Mouse (Mus musculus) liver, postnatal 0 days (tissue): Measurements from ENCODE around the gene Aatk. TPM values are rescaled to one million over a fixed set of nuclear protein-coding genes. Genes with fewer than 3 reads are reported as not detected.
A peak's percentile ranks its signal among the peaks of the same experiment; 100 is the strongest.

Source experiments
- ATAC-seq: fragments of 200-750 bp; cut with Nextera tagmentation; 2 replicates; pipeline ENCODE4 v1.8.0; 2017; ENCODE audit warnings: mild to moderate bottlenecking, moderate library complexity
- DNase-seq: peaks from one replicate; pipeline ENCODE4 v3.0.0-alpha.2; 2016
- H3K27ac ChIP-seq: fragments of 300-500 bp; sonication (generic); 2 replicates; pipeline ENCODE4 v1.5.1; 2014; ENCODE audit warnings: antibody characterized with exemption, moderate library complexity, mild to moderate bottlenecking, low read depth
- H3K27me3 ChIP-seq: fragments of 300-500 bp; sonication (generic); 2 replicates; pipeline ENCODE4 v1.6.1; 2014; ENCODE audit warnings: low read length, control low read depth, mixed read lengths; ENCODE audit not compliant: insufficient read depth
- H3K36me3 ChIP-seq: fragments of 300-500 bp; sonication (generic); replicated peaks from 2 replicates; pipeline ENCODE4 v1.6.1; 2014; ENCODE audit warnings: mild to moderate bottlenecking, control low read depth, low read length, moderate library complexity, mixed read lengths; ENCODE audit not compliant: insufficient read depth
- H3K4me1 ChIP-seq: fragments of 300-500 bp; sonication (generic); 2 replicates; pipeline ENCODE4 v1.6.1; 2014; ENCODE audit warnings: antibody characterized with exemption, mild to moderate bottlenecking, control low read depth; ENCODE audit not compliant: insufficient read depth
- H3K4me2 ChIP-seq: fragments of 300-500 bp; sonication (generic); 2 replicates; pipeline ENCODE4 v1.6.1; 2014; ENCODE audit warnings: low read depth, mild to moderate bottlenecking, low read length, moderate library complexity, mixed read lengths
- H3K4me3 ChIP-seq: fragments of 300-500 bp; sonication (generic); 2 replicates; pipeline ENCODE4 v1.5.1; 2014; ENCODE audit warnings: low read depth, low read length
- H3K9ac ChIP-seq: fragments of 300-500 bp; sonication (generic); replicated peaks from 2 replicates; pipeline ENCODE4 v1.6.1; 2014; ENCODE audit warnings: mild to moderate bottlenecking, moderate library complexity
- H3K9me3 ChIP-seq: fragments of 300-500 bp; sonication (generic); 2 replicates; pipeline ENCODE4 v1.6.1; 2016; ENCODE audit warnings: mild to moderate bottlenecking, control low read depth, low read length, mixed read lengths
- CTCF ChIP-seq: sonication (generic); IDR thresholded peaks from 2 replicates; pipeline ENCODE4 v1.5.1; 2016; ENCODE audit warnings: antibody characterized with exemption, low read depth
- EP300 ChIP-seq: IDR thresholded peaks from 2 replicates; pipeline ENCODE4 v1.6.1; 2016; ENCODE audit warnings: antibody characterized with exemption, low read depth, mild to moderate bottlenecking
- WGBS: fragments of 180-500 bp; shearing (Covaris S2); extraction: QIAGEN DNeasy Blood & Tissue Kit; methylation state at CpG from one replicate; pipeline ENCODE4 v1.1.7; 2014; ENCODE audit not compliant: insufficient replicate concordance; 5-methylcytosine and 5-hydroxymethylcytosine counted together
- polyA plus RNA-seq: library from polyadenylated mRNA; unstranded; fragments of >200 nt; fragmentation: Nextera tagmentation; extraction: Ambion mirVana; gene quantifications from 2 replicates; pipeline ENCODE4 v1.2.1, GENCODE M21; 2015

Gene Aatk
- polyA plus RNA-seq, 1 experiment from 2014 or later: 0.89 TPM

DNA sequence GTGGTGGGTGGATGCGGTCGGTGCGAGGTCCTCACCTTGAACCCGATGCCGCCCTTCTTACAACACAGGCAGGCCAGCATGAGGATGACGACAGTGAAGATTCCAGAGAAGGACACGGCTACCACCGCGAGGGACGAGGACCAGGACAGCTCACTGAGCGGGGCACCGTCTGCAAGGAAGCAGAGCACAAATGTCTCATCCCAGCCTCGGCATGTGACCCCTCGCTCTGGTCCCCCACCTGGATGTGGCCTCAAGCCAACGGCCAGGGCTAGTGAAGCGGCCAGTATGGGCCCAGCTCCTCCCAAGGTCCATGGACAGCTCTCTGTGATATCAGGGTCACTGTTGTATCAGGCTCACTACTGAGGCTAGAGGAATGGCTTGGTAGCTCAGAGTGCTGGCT lies 25.6 kb downstream of the Aatk start:
- WGBS: 84% methylated on average over 16 of the region's 16 CpGs
- Histone ChIP-seq H3K9me3 (no peaks in the 10 kb centered on the region), H3K4me2 (no peak overlapping the region), H3K27me3 (no peaks in the 10 kb centered on the region), H3K4me1 (no peaks in the 10 kb centered on the region), H3K9ac (no peak overlapping the region), H3K36me3 (no peaks in the 10 kb centered on the region), H3K4me3 (no peak overlapping the region), H3K27ac (no peak overlapping the region)
- DNase-seq: no peak
- TF ChIP-seq CTCF: no peak
- TF ChIP-seq EP300: no peak
- no peak for ATAC-seq

DNA sequence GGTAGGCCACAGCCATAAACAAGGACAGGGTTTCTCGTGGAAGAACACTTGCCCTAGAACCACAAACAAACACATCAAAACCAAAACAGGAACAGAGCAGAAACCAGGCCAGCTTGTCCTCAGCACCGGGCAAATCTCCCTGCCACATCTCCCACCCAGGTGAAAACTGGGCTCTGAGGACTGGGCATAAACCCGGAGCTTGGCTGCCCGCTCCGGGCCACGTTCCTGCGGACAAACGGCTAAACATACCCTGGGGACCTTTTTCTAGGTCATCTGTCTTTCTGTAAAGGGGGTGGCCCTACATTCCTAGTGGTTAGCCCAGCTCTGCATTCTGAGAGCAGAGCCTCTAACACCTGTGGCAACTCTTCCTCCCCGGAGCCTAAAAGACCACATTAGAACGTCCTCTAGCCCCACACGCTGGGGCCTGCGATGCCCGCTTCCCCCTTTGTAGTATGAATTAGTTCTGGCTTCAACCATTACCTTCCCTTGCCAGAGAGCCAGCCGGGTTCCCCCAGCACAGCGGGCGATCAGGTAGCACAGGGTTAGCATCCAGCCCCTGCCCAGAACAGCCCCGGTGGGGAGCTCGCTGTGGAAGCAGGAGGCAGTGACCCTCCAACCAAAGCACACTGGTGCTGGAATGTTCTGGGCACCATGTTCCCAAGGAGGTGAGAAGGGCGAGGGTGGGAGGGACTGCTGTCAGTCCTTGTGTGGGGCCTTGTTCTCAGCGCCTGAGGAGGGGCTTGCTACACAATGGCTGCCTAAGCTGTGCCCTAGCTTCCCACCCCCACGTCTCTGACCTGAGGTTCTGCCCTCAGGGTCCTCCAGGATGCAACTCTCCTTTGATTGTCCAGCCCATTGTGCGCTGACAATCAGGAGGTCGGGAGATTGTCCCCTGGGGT lies 27.2 kb downstream of the Aatk start:
- H3K27me3 ChIP-seq: no peaks in the 10 kb centered on the region
- TF ChIP-seq EP300 (no peak), CTCF (no peak)
- H3K4me3 ChIP-seq: no peak overlapping the region
- H3K9ac ChIP-seq: no peak overlapping the region
- 72% methylated on average over 23 of the region's 23 CpGs for WGBS
- no peak overlapping the region for H3K27ac ChIP-seq
- H3K4me2 ChIP-seq: no peak overlapping the region
- ATAC-seq: no peak
- DNase-seq: no peak
- no peaks in the 10 kb centered on the region; the same call in 1 of the 2 replicates for H3K4me1 ChIP-seq
- H3K36me3 ChIP-seq: no peaks in the 10 kb centered on the region
- H3K9me3 ChIP-seq: no peaks in the 10 kb centered on the region

GRCm38 (mm10) chr11:120017011-120017410 lies 30.0 kb downstream of the Aatk start:
- Histone ChIP-seq H3K36me3 (no peaks in the 10 kb centered on the region), H3K4me2 (no peak overlapping the region), H3K9me3 (no peaks in the 10 kb centered on the region), H3K4me3 (no peak overlapping the region), H3K27me3 (no peaks in the 10 kb centered on the region), H3K9ac (no peak overlapping the region), H3K4me1 (peaks cover 5% of the 10 kb centered on the region), H3K27ac (no peak overlapping the region)
- ATAC-seq (no peak), DNase-seq (no peak)
- WGBS: 79% methylated on average over 8 of the region's 8 CpGs
- no peak for TF ChIP-seq CTCF
- TF ChIP-seq EP300: no peak

- H3K9ac ChIP-seq: no peak overlapping the region
- H3K4me2 ChIP-seq: no peak overlapping the region
- no peak for ATAC-seq
- H3K4me3 ChIP-seq: no peak overlapping the region
- no peaks in the 10 kb centered on the region for H3K27me3 ChIP-seq
- peaks cover 5% of the 10 kb centered on the region for H3K4me1 ChIP-seq
- no peak for TF ChIP-seq EP300
- peak; percentile 5; the same call in 1 of the 2 replicates for TF ChIP-seq CTCF
- WGBS: 96% methylated on average over 4 of the region's 4 CpGs
- no peak for DNase-seq
- H3K27ac ChIP-seq: no peak overlapping the region
- H3K9me3 ChIP-seq: no peaks in the 10 kb centered on the region
- no peaks in the 10 kb centered on the region for H3K36me3 ChIP-seq
Measured at GRCm38 (mm10) chr11:120014758-120015157, 32.2 kb downstream of the Aatk start.

DNA sequence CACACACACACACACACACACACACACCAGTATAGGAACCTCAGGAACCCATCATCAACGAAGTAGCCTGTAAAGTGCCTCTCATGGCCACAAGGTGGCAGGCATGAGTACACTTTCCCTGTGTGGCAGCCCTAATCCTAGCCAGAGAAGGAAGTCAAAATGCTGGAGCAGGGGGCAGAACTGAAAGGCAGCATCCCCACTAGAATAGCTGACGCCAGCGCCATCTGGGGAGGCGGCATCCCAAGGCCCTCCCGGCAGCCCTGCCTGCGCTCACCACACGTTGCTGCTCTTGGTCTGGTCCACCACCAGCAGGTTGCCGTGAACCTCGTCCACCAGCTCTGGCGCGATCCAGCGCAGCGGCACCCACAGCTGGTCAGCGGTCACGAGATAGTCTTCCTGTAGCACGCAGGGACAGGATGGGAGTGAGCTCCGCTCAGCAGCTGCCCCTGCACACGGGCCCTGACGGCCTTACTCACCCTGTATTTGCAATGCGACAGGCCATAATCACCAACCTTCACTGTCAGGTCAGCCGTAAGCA lies 33.7 kb downstream of the Aatk start:
- H3K9ac ChIP-seq: peak overlapping the region; percentile 23

GRCm38 (mm10) chr11:120012702-120013101 lies 34.3 kb downstream of the Aatk start:
- no peak for TF ChIP-seq CTCF
- no peak for TF ChIP-seq EP300
- ATAC-seq (no peak), DNase-seq (no peak)
- peaks cover 7% of the 10 kb centered on the region for H3K4me1 ChIP-seq
- no peak overlapping the region for H3K4me2 ChIP-seq
- no peak overlapping the region for H3K27ac ChIP-seq
- H3K36me3 ChIP-seq: no peaks in the 10 kb centered on the region
- H3K27me3 ChIP-seq: no peaks in the 10 kb centered on the region
- 74% methylated on average over 13 of the region's 13 CpGs for WGBS
- no peaks in the 10 kb centered on the region for H3K9me3 ChIP-seq
- H3K9ac ChIP-seq: no peak overlapping the region
- no peak overlapping the region for H3K4me3 ChIP-seq

More for the DNA sequence above, 33.7 kb downstream of the Aatk start:
- DNase-seq (peak; percentile 85), ATAC-seq (peak; percentile 72)
- TF ChIP-seq CTCF (peak; percentile 93), EP300 (no peak)
- peaks cover 5% of the 10 kb centered on the region for H3K4me1 ChIP-seq
- H3K4me3 ChIP-seq: no peak overlapping the region
- no peaks in the 10 kb centered on the region for H3K27me3 ChIP-seq
- H3K9me3 ChIP-seq: no peaks in the 10 kb centered on the region
- H3K27ac ChIP-seq: no peak overlapping the region
- peak overlapping the region; percentile 59 for H3K4me2 ChIP-seq
- WGBS: 10% methylated on average over 21 of the region's 21 CpGs
- no peaks in the 10 kb centered on the region for H3K36me3 ChIP-seq
